Mouse (Mus musculus) T-cell, adult 66 days (primary cell): ENCODE measurements around the gene Cdc42bpa. TPM values are rescaled to one million over a fixed set of nuclear protein-coding genes. Genes with fewer than 3 reads are reported as not detected.

Experiments
- total RNA-seq, 2 experiments: library from RNA; stranded (reverse); gene quantifications; 3 replicates in 1 of 2; 4 replicates in 1 of 2; pipeline ENCODE4 v1.2.4; 2023

The Cdc42bpa gene
- 1 to 10 TPM; 3.6 to 4.4 TPM for total RNA-seq

GRCm38 (mm10) chr1:179959721-179960542 lies at the start of gene Cdc42bpa:
Gene Cdc42bpa (plus strand): TSS chr1:179960472.

DNA sequence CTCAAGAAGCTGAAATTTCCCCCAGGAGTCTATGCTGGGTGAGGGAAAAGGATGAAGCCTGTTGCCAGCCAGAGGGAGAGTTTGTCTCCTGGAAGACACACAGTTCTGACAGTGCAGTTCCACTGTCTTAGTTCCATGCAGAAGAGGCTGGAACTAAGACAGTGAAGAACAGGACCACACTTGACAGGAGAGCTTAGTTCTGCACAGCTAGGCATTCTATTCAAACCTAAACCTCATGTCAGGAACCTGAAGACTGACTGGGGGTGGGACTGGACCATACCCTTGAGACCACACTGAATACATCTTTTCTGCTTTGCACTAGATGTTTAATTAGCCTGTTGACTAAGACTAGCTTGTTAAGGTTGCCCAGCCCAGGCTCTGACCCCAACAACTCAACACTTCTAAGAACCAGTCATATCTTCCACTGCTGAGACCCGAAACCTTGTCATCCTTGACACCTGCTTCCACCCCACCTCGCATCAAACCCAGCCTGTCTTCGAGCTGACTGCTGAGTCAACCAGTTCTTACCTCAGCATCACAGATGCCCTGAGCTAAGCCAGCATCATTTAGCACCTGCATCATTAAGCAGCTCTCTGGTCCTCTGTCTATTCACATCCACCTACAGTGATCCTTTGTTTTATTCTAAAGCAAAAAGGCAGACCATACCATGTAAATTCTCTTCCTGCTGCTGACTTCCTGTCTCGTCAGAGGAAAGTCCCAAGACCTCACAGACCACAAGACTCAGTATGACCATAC lies 238.9 kb downstream of the Cdc42bpa start, which contains the start of gene Coq8a:
Gene Coq8a (minus strand): TSS at position 644 of the 756 bp plus-strand sequence.

Other genes with a start within 250 kb of the Cdc42bpa start
- under 1 TPM; 0.20 to 0.30 TPM for gene Kif28, start 215.2 kb upstream of the Cdc42bpa start, total RNA-seq
- gene Gm10518, start 157.1 kb upstream of the Cdc42bpa start, total RNA-seq, result not detected
- gene Ahctf1, start 156.8 kb upstream of the Cdc42bpa start, total RNA-seq, result 10 to 100 TPM; 84.5 to 97.6 TPM
- gene Coq8a, start 239.1 kb downstream of the Cdc42bpa start, total RNA-seq, result 10 to 100 TPM; 14.2 to 17.5 TPM